ENCODE assay signal across 17 mouse cellular contexts in genomic region chr10:128258953-128259352, GRCm38 (mm10). TPM values are rescaled to one million over a fixed set of nuclear protein-coding genes. Genes with fewer than 3 reads are reported as not detected.
DNase-seq lines count a peak whose midpoint lies in the region; ATAC-seq and TF ChIP-seq lines count a peak whose summit lies in the region.
"Had no signal": no experiment of that assay in that cellular context is flagged by ENCODE, and none has a peak within 500 bp of the region (broad histone marks: within the 10 kb centered on the region; RNA-seq: fewer than 3 reads in every experiment).

No protein-coding gene starts in this region.

- no peak overlapping the region for H3K9ac ChIP-seq in embryonic facial prominence, embryonic 14.5 days (ENCODE audit: low read depth, low read length)
- H3K9ac ChIP-seq: heart, embryonic 12.5 days; limb, embryonic 13.5 days; neural tube, embryonic 15.5 days had no signal

- no peaks in the 10 kb centered on the region for H3K4me1 ChIP-seq in embryonic facial prominence, embryonic 14.5 days (ENCODE audit: control insufficient read depth, insufficient read depth, low read length)
- H3K4me1 ChIP-seq in embryonic facial prominence, embryonic 10.5 days = peaks cover 5% of the 10 kb centered on the region; the same call in 1 of the 2 replicates
- H3K4me1 ChIP-seq in thymus, adult 2 months (replicated peaks; ENCODE audit: control insufficient read depth, insufficient read depth, low read length) = peaks cover 8% of the 10 kb centered on the region; the same call in 1 of the 2 replicates
- H3K4me1 ChIP-seq in megakaryocyte, embryonic 14.5 days = peaks cover 21% of the 10 kb centered on the region
- no peaks in the 10 kb centered on the region for H3K4me1 ChIP-seq in cerebellum, adult 2 months (ENCODE audit: control insufficient read depth, insufficient read depth, low read length)
- H3K4me1 ChIP-seq: heart, embryonic 12.5 days; limb, embryonic 13.5 days; neural tube, embryonic 15.5 days had no signal

- no peak for ATAC-seq in embryonic facial prominence, embryonic 14.5 days (ENCODE audit: low read depth)
- ATAC-seq: hindbrain, embryonic 16.5 days had no signal

- no peaks in the 10 kb centered on the region for H3K27me3 ChIP-seq in embryonic facial prominence, embryonic 14.5 days (replicated peaks; ENCODE audit: control insufficient read depth, insufficient read depth, low read length)
- no peaks in the 10 kb centered on the region for H3K27me3 ChIP-seq in embryonic facial prominence, embryonic 10.5 days (replicated peaks; ENCODE audit: low read depth, poor library complexity, severe bottlenecking)
- H3K27me3 ChIP-seq in thymus, adult 2 months (ENCODE audit: control insufficient read depth, insufficient read depth, low read length) = no peaks in the 10 kb centered on the region
- H3K27me3 ChIP-seq in megakaryocyte, embryonic 14.5 days (replicated peaks) = no peaks in the 10 kb centered on the region
- no peaks in the 10 kb centered on the region for H3K27me3 ChIP-seq in cerebellum, adult 2 months (ENCODE audit: control insufficient read depth, insufficient read depth, low read length)
- H3K27me3 ChIP-seq: heart, embryonic 12.5 days; limb, embryonic 13.5 days; neural tube, embryonic 15.5 days had no signal

- H3K36me3 ChIP-seq in embryonic facial prominence, embryonic 14.5 days (ENCODE audit: control insufficient read depth, insufficient read depth, low read length) = no peaks in the 10 kb centered on the region
- H3K36me3 ChIP-seq in embryonic facial prominence, embryonic 10.5 days (replicated peaks) = peaks cover 10% of the 10 kb centered on the region; the same call in 1 of the 2 replicates
- no peaks in the 10 kb centered on the region for H3K36me3 ChIP-seq in thymus, adult 2 months (ENCODE audit: control insufficient read depth, insufficient read depth, low read length)
- no peaks in the 10 kb centered on the region for H3K36me3 ChIP-seq in megakaryocyte, embryonic 14.5 days (replicated peaks; ENCODE audit: low read length)
- H3K36me3 ChIP-seq: heart, embryonic 12.5 days; neural tube, embryonic 15.5 days had no signal

- TF ChIP-seq POLR2A in thymus, adult 2 months (IDR thresholded peaks at IDR 0.05; ENCODE audit: control insufficient read depth, extremely low read depth, insufficient read depth, low read length, poor library complexity) = no peak
- no peak for TF ChIP-seq POLR2A in cerebellum, adult 2 months (IDR thresholded peaks at IDR 0.05; ENCODE audit: borderline replicate concordance, insufficient read depth, low read length)

- H3K9me3 ChIP-seq in embryonic facial prominence, embryonic 14.5 days (ENCODE audit: control insufficient read depth, low read length) = no peaks in the 10 kb centered on the region
- no peaks in the 10 kb centered on the region for H3K9me3 ChIP-seq in embryonic facial prominence, embryonic 10.5 days
- H3K9me3 ChIP-seq in megakaryocyte, embryonic 14.5 days = no peaks in the 10 kb centered on the region
- H3K9me3 ChIP-seq: heart, embryonic 12.5 days; limb, embryonic 13.5 days; neural tube, embryonic 15.5 days had no signal

- no peak overlapping the region for H3K4me3 ChIP-seq in embryonic facial prominence, embryonic 14.5 days (ENCODE audit: low read depth, low read length)
- no peak overlapping the region for H3K4me3 ChIP-seq in embryonic facial prominence, embryonic 10.5 days
- H3K4me3 ChIP-seq in thymus, adult 2 months (ENCODE audit: control insufficient read depth, insufficient read depth, low read length) = no peak overlapping the region
- H3K4me3 ChIP-seq in megakaryocyte, embryonic 14.5 days (replicated peaks) = peak overlapping the region; percentile 42
- H3K4me3 ChIP-seq in cerebellum, adult 2 months (replicated peaks; ENCODE audit: insufficient read depth, low read depth, low read length) = no peak overlapping the region
- H3K4me3 ChIP-seq: heart, embryonic 12.5 days; limb, embryonic 13.5 days; neural tube, embryonic 15.5 days had no signal

- peak; percentile 26 for DNase-seq in embryonic facial prominence, embryonic 14.5 days (ENCODE audit: low spot score)
- DNase-seq in embryonic facial prominence, embryonic 10.5 days (ENCODE audit: low spot score) = no peak
- DNase-seq in thymus, postnatal 14 days = peak; percentile 37
- DNase-seq in thymus, adult 2 months = no peak
- no peak for DNase-seq in ovary, adult 18-20 months (ENCODE audit: low spot score)
- DNase-seq in cerebellum, adult 2 months = no peak
- DNase-seq in urinary bladder, postnatal 4 days (ENCODE audit: low spot score in 2 of 2) = no peak
- DNase-seq: cerebellum, postnatal 36 days had no signal

- TF ChIP-seq CTCF in thymus, adult 2 months (IDR thresholded peaks at IDR 0.05; ENCODE audit: borderline replicate concordance, control insufficient read depth, extremely low read depth, insufficient read depth, low read length, poor library complexity) = no peak
- TF ChIP-seq CTCF in cerebellum, adult 2 months (IDR thresholded peaks at IDR 0.05; ENCODE audit: borderline replicate concordance, insufficient read depth, low read depth, low read length) = no peak

- no peak overlapping the region for H3K27ac ChIP-seq in embryonic facial prominence, embryonic 14.5 days (replicated peaks; ENCODE audit: low read depth, low read length)
- no peak overlapping the region for H3K27ac ChIP-seq in embryonic facial prominence, embryonic 10.5 days (replicated peaks)
- no peak overlapping the region for H3K27ac ChIP-seq in thymus, adult 2 months (ENCODE audit: control insufficient read depth, insufficient read depth, low read length)
- H3K27ac ChIP-seq in cerebellum, adult 2 months (ENCODE audit: insufficient read depth, low read length) = no peak overlapping the region
- H3K27ac ChIP-seq: limb, embryonic 13.5 days; neural tube, embryonic 15.5 days had no signal

- H3K4me2 ChIP-seq in embryonic facial prominence, embryonic 14.5 days (ENCODE audit: low read depth, low read length) = no peak overlapping the region
- H3K4me2 ChIP-seq: heart, embryonic 12.5 days; limb, embryonic 13.5 days; midbrain, embryonic 11.5 days; neural tube, embryonic 15.5 days had no signal

- 73% methylated on average over 3 of the region's 4 CpGs for WGBS in embryonic facial prominence, embryonic 14.5 days
- 85% methylated on average over 4 of the region's 4 CpGs for WGBS in embryonic facial prominence, embryonic 10.5 days
- 28% methylated on average over 4 of the region's 4 CpGs for WGBS in thymus, adult 2 months
- 80% methylated on average over 4 of the region's 4 CpGs for WGBS in cerebellum, adult 2 months

RNA-seq across cellular contexts. Expression of gene Apon, which starts 5.1 kb away (rescaled TPM):
- polyA plus RNA-seq in embryonic facial prominence, embryonic 14.5 days (2014; fragmentation: Nextera tagmentation; extraction: Ambion mirVana) = 0.24 and 0.30 TPM in 2 replicates
- polyA plus RNA-seq in embryonic facial prominence, embryonic 10.5 days (2016; fragmentation: Nextera tagmentation; extraction: Ambion mirVana) = 0.49 and 0.69 TPM in 2 replicates
- polyA plus RNA-seq in thymus, adult 2 months (2012; rRNA removed) = 0.39 and 0.96 TPM in 2 replicates
- polyA plus RNA-seq in megakaryocyte, embryonic 14.5 days (2012; ENCODE audit: insufficient read depth, low replicate concordance) = not detected in 2 replicates
- polyA plus RNA-seq in cerebellum, adult 2 months (2012; rRNA removed) = not detected in 2 replicates
- polyA plus RNA-seq: frontal cortex, adult 2 months; neural tube, embryonic 15.5 days had no signal

RNA-seq across cellular contexts. Expression of gene Apof, which starts 9.5 kb away (rescaled TPM):
- polyA plus RNA-seq in embryonic facial prominence, embryonic 14.5 days (2014; fragmentation: Nextera tagmentation; extraction: Ambion mirVana) = not detected in 2 replicates
- 0.11 TPM in 1 of 2 replicates, not detected in the other for polyA plus RNA-seq in embryonic facial prominence, embryonic 10.5 days (2016; fragmentation: Nextera tagmentation; extraction: Ambion mirVana)
- polyA plus RNA-seq in thymus, adult 2 months (2012; rRNA removed) = 0.38 and 4.1 TPM in 2 replicates
- polyA plus RNA-seq in megakaryocyte, embryonic 14.5 days (2012; ENCODE audit: insufficient read depth, low replicate concordance) = not detected in 2 replicates
- polyA plus RNA-seq in cerebellum, adult 2 months (2012; rRNA removed) = not detected in 2 replicates
- polyA plus RNA-seq: brain, embryonic 14.5 days; limb, embryonic 13.5 days; midbrain, embryonic 11.5 days; neural tube, embryonic 15.5 days had no signal

RNA-seq across cellular contexts. Expression of gene Stat2, which starts 11.4 kb away (rescaled TPM):
- 13.4 and 13.5 TPM in 2 replicates for polyA plus RNA-seq in embryonic facial prominence, embryonic 14.5 days (2014; fragmentation: Nextera tagmentation; extraction: Ambion mirVana)
- 14.3 and 15.3 TPM in 2 replicates for polyA plus RNA-seq in embryonic facial prominence, embryonic 10.5 days (2016; fragmentation: Nextera tagmentation; extraction: Ambion mirVana)
- polyA plus RNA-seq in thymus, adult 2 months (2012; rRNA removed) = 54.9 and 62.0 TPM in 2 replicates
- polyA plus RNA-seq in megakaryocyte, embryonic 14.5 days (2012; ENCODE audit: insufficient read depth, low replicate concordance) = 8.1 and 18.2 TPM in 2 replicates
- polyA plus RNA-seq in cerebellum, adult 2 months (2012; rRNA removed) = 94.4 and 110 TPM in 2 replicates

RNA-seq across cellular contexts. Expression of gene Timeless, which starts 27.1 kb away (rescaled TPM):
- polyA plus RNA-seq in embryonic facial prominence, embryonic 14.5 days (2014; fragmentation: Nextera tagmentation; extraction: Ambion mirVana) = 35.4 and 53.3 TPM in 2 replicates
- polyA plus RNA-seq in embryonic facial prominence, embryonic 10.5 days (2016; fragmentation: Nextera tagmentation; extraction: Ambion mirVana) = 95.9 and 103 TPM in 2 replicates
- 21.3 and 29.3 TPM in 2 replicates for polyA plus RNA-seq in thymus, adult 2 months (2012; rRNA removed)
- polyA plus RNA-seq in megakaryocyte, embryonic 14.5 days (2012; ENCODE audit: insufficient read depth, low replicate concordance) = 2.2 and 8.3 TPM in 2 replicates
- 6.3 and 6.6 TPM in 2 replicates for polyA plus RNA-seq in cerebellum, adult 2 months (2012; rRNA removed)

RNA-seq across cellular contexts. Expression of gene Mip, which starts 33.3 kb away (rescaled TPM):
- 0.15 and 0.35 TPM in 2 replicates for polyA plus RNA-seq in embryonic facial prominence, embryonic 14.5 days (2014; fragmentation: Nextera tagmentation; extraction: Ambion mirVana)
- polyA plus RNA-seq in embryonic facial prominence, embryonic 10.5 days (2016; fragmentation: Nextera tagmentation; extraction: Ambion mirVana) = not detected in 2 replicates
- 0.19 and 0.24 TPM in 2 replicates for polyA plus RNA-seq in thymus, adult 2 months (2012; rRNA removed)
- not detected in 2 replicates for polyA plus RNA-seq in megakaryocyte, embryonic 14.5 days (2012; ENCODE audit: insufficient read depth, low replicate concordance)
- not detected in 2 replicates for polyA plus RNA-seq in cerebellum, adult 2 months (2012; rRNA removed)
- polyA plus RNA-seq: frontal cortex, adult 2 months; heart, embryonic 12.5 days; kidney, embryonic 16.5 days; midbrain, embryonic 11.5 days; neural tube, embryonic 15.5 days had no signal

Comparison
In these comparisons a context has a peak if more than half of its experiments do, and no peak if none do; other contexts are left out.
1. DNase-seq: peak in embryonic facial prominence, embryonic 14.5 days (single experiment) and thymus, postnatal 14 days (single experiment); none in embryonic facial prominence, embryonic 10.5 days (single experiment), thymus, adult 2 months (single experiment), ovary, adult 18-20 months (single experiment), cerebellum, adult 2 months (0 of 2) and urinary bladder, postnatal 4 days (0 of 2).